Mouse (Mus musculus): ENCODE measurements around the gene Por. TPM values are rescaled to one million over a fixed set of nuclear protein-coding genes. Genes with fewer than 3 reads are reported as not detected.

Por gene
- polyA plus RNA-seq, 1 experiment from 2014 or later, result 63.0 TPM

GRCm38 (mm10) chr5:135723165-135723751, 53.4 kb downstream of the Por start:
- H3K9me3 ChIP-seq (ENCODE audit: control insufficient read depth, low read length), result no peaks in the 10 kb centered on the region
- H3K27me3 ChIP-seq (ENCODE audit: control insufficient read depth, insufficient read depth, low read length), result no peaks in the 10 kb centered on the region
- WGBS, result 82% methylated on average over 3 of the region's 3 CpGs
- no peak overlapping the region for H3K9ac ChIP-seq (ENCODE audit: low read depth, low read length)
- H3K27ac ChIP-seq (ENCODE audit: low read depth, low read length), result no peak overlapping the region
- H3K4me3 ChIP-seq (ENCODE audit: low read depth, low read length), result no peak overlapping the region
- no peak overlapping the region for H3K4me2 ChIP-seq (replicated peaks; ENCODE audit: low read depth, low read length)
- H3K36me3 ChIP-seq (ENCODE audit: control insufficient read depth, insufficient read depth, low read length), result no peaks in the 10 kb centered on the region
- DNase-seq (ENCODE audit: low spot score) (no peak), ATAC-seq (ENCODE audit: low FRiP score) (no peak)
- H3K4me1 ChIP-seq (replicated peaks; ENCODE audit: control insufficient read depth, insufficient read depth, low read length), result peaks cover 28% of the 10 kb centered on the region

GRCm38 (mm10) chr5:135724536-135725322, 54.9 kb downstream of the Por start:
- Histone ChIP-seq H3K9ac (ENCODE audit: low read depth, low read length) (peak overlapping the region; percentile 35), H3K4me1 (replicated peaks; ENCODE audit: control insufficient read depth, insufficient read depth, low read length) (peaks cover 28% of the 10 kb centered on the region), H3K9me3 (ENCODE audit: control insufficient read depth, low read length) (no peaks in the 10 kb centered on the region), H3K4me2 (replicated peaks; ENCODE audit: low read depth, low read length) (peak overlapping the region; percentile 54), H3K27ac (ENCODE audit: low read depth, low read length) (peak overlapping the region; percentile 98), H3K4me3 (ENCODE audit: low read depth, low read length) (no peak overlapping the region), H3K27me3 (ENCODE audit: control insufficient read depth, insufficient read depth, low read length) (no peaks in the 10 kb centered on the region), H3K36me3 (ENCODE audit: control insufficient read depth, insufficient read depth, low read length) (no peaks in the 10 kb centered on the region)
- ATAC-seq (ENCODE audit: low FRiP score), result peak; percentile 88
- peak; percentile 75 for DNase-seq (ENCODE audit: low spot score)
- 4% methylated on average over 9 of the region's 9 CpGs for WGBS

DNA sequence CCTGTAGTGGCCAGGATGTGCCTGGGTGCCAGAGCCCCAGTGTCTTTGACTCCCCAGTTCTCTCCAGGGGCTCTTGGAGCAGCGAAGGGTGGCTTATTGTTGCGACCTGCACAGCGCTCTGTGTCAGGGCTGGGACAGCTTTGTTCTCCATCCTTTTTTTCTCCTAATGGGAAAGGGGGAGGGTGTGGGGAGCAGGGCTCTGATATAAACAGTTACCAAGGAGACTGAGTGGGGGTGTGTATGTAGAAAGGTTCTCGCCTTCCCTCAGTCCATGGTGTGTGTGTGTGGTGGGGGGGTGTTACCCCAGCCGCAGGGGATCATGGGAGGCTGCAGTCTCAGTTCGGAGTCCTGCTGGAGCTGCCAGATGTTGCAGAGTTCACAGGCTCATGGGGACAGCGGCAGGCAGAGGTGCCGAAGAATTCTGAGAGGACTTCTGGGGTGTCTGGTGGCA, 55.6 kb downstream of the Por start:
- Histone ChIP-seq H3K27me3 (ENCODE audit: control insufficient read depth, insufficient read depth, low read length) (no peaks in the 10 kb centered on the region), H3K36me3 (ENCODE audit: control insufficient read depth, insufficient read depth, low read length) (peaks cover 5% of the 10 kb centered on the region; the same call in 1 of the 2 replicates), H3K4me3 (ENCODE audit: low read depth, low read length) (peak overlapping the region; percentile 25), H3K4me2 (replicated peaks; ENCODE audit: low read depth, low read length) (peak overlapping the region; percentile 54), H3K9me3 (ENCODE audit: control insufficient read depth, low read length) (no peaks in the 10 kb centered on the region), H3K4me1 (replicated peaks; ENCODE audit: control insufficient read depth, insufficient read depth, low read length) (peaks cover 28% of the 10 kb centered on the region), H3K27ac (ENCODE audit: low read depth, low read length) (peak overlapping the region; percentile 98), H3K9ac (ENCODE audit: low read depth, low read length) (peak overlapping the region; percentile 35)
- ATAC-seq (ENCODE audit: low FRiP score), result peak; percentile 93
- peak; percentile 83 for DNase-seq (ENCODE audit: low spot score)
- WGBS, result 7% methylated on average over 8 of the region's 8 CpGs

- ATAC-seq (ENCODE audit: low FRiP score), result 0 out of 2 replicates have a peak, but pooled peaks have one; percentile 1
- Histone ChIP-seq H3K9ac (ENCODE audit: low read depth, low read length) (peak overlapping the region; percentile 35), H3K4me3 (ENCODE audit: low read depth, low read length) (peak overlapping the region; percentile 25), H3K4me2 (replicated peaks; ENCODE audit: low read depth, low read length) (peak overlapping the region; percentile 54), H3K27ac (ENCODE audit: low read depth, low read length) (peak overlapping the region; percentile 98), H3K27me3 (ENCODE audit: control insufficient read depth, insufficient read depth, low read length) (no peaks in the 10 kb centered on the region), H3K4me1 (replicated peaks; ENCODE audit: control insufficient read depth, insufficient read depth, low read length) (peaks cover 28% of the 10 kb centered on the region), H3K36me3 (ENCODE audit: control insufficient read depth, insufficient read depth, low read length) (peaks cover 9% of the 10 kb centered on the region; the same call in 1 of the 2 replicates), H3K9me3 (ENCODE audit: control insufficient read depth, low read length) (no peaks in the 10 kb centered on the region)
- WGBS, result 23% methylated on average over 6 of the region's 6 CpGs
- peak; percentile 39 for DNase-seq (ENCODE audit: low spot score)
Observed at GRCm38 (mm10) chr5:135725991-135726390, 56.2 kb downstream of the Por start.

- Histone ChIP-seq H3K4me2 (replicated peaks; ENCODE audit: low read depth, low read length) (peak overlapping the region; percentile 54), H3K9me3 (ENCODE audit: control insufficient read depth, low read length) (no peaks in the 10 kb centered on the region), H3K4me3 (ENCODE audit: low read depth, low read length) (no peak overlapping the region), H3K36me3 (ENCODE audit: control insufficient read depth, insufficient read depth, low read length) (peaks cover 14% of the 10 kb centered on the region), H3K27me3 (ENCODE audit: control insufficient read depth, insufficient read depth, low read length) (no peaks in the 10 kb centered on the region), H3K27ac (ENCODE audit: low read depth, low read length) (peak overlapping the region; percentile 98), H3K9ac (ENCODE audit: low read depth, low read length) (peak overlapping the region; percentile 35), H3K4me1 (replicated peaks; ENCODE audit: control insufficient read depth, insufficient read depth, low read length) (peaks cover 28% of the 10 kb centered on the region)
- ATAC-seq (ENCODE audit: low FRiP score), result no peak
- no peak for DNase-seq (ENCODE audit: low spot score)
- WGBS, result 85% methylated on average over 2 of the region's 2 CpGs
Observed at GRCm38 (mm10) chr5:135726641-135727346, 57.0 kb downstream of the Por start.

- Histone ChIP-seq H3K9ac (ENCODE audit: low read depth, low read length) (no peak overlapping the region), H3K36me3 (ENCODE audit: control insufficient read depth, insufficient read depth, low read length) (peaks cover 14% of the 10 kb centered on the region), H3K4me3 (ENCODE audit: low read depth, low read length) (no peak overlapping the region), H3K4me2 (replicated peaks; ENCODE audit: low read depth, low read length) (no peak overlapping the region), H3K27me3 (ENCODE audit: control insufficient read depth, insufficient read depth, low read length) (no peaks in the 10 kb centered on the region), H3K4me1 (replicated peaks; ENCODE audit: control insufficient read depth, insufficient read depth, low read length) (peaks cover 28% of the 10 kb centered on the region), H3K9me3 (ENCODE audit: control insufficient read depth, low read length) (no peaks in the 10 kb centered on the region), H3K27ac (ENCODE audit: low read depth, low read length) (no peak overlapping the region)
- ATAC-seq (ENCODE audit: low FRiP score) (no peak), DNase-seq (ENCODE audit: low spot score) (no peak)
- 86% methylated on average over 9 of the region's 9 CpGs for WGBS
Observed at GRCm38 (mm10) chr5:135727871-135728270, 58.0 kb downstream of the Por start.

- WGBS, result 93% methylated on average over 13 of the region's 13 CpGs
- H3K4me3 ChIP-seq (ENCODE audit: low read depth, low read length), result no peak overlapping the region
- H3K4me2 ChIP-seq (replicated peaks; ENCODE audit: low read depth, low read length), result no peak overlapping the region
- peaks cover 28% of the 10 kb centered on the region for H3K4me1 ChIP-seq (replicated peaks; ENCODE audit: control insufficient read depth, insufficient read depth, low read length)
- no peak overlapping the region for H3K27ac ChIP-seq (ENCODE audit: low read depth, low read length)
- H3K27me3 ChIP-seq (ENCODE audit: control insufficient read depth, insufficient read depth, low read length), result no peaks in the 10 kb centered on the region
- H3K9ac ChIP-seq (ENCODE audit: low read depth, low read length), result no peak overlapping the region
- ATAC-seq (ENCODE audit: low FRiP score) (no peak), DNase-seq (ENCODE audit: low spot score) (no peak)
- H3K9me3 ChIP-seq (ENCODE audit: control insufficient read depth, low read length), result no peaks in the 10 kb centered on the region
- H3K36me3 ChIP-seq (ENCODE audit: control insufficient read depth, insufficient read depth, low read length), result peaks cover 18% of the 10 kb centered on the region
Observed at GRCm38 (mm10) chr5:135728361-135728760, 58.5 kb downstream of the Por start.

DNA sequence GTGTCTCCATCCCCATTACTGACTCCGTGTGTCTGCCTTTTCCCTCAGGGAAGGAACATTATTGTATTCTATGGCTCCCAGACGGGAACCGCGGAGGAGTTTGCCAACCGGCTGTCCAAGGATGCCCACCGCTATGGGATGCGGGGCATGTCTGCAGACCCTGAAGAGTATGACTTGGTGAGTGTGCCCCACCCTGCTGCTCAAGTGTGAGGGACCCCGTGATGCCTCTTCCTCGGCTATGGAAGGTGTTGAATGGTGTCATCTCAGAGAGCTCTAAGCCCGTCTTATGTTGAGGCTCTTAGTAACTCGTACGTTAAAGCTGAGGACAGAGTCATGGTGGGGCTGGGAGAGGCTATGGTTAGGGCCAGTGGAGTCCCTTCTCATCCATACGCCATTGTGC, 59.5 kb downstream of the Por start:
- no peak overlapping the region for H3K4me3 ChIP-seq (ENCODE audit: low read depth, low read length)

More for the DNA sequence above, 59.5 kb downstream of the Por start:
- H3K4me1 ChIP-seq (replicated peaks; ENCODE audit: control insufficient read depth, insufficient read depth, low read length), result peaks cover 23% of the 10 kb centered on the region
- H3K4me2 ChIP-seq (replicated peaks; ENCODE audit: low read depth, low read length), result no peak overlapping the region
- peaks cover 28% of the 10 kb centered on the region for H3K36me3 ChIP-seq (ENCODE audit: control insufficient read depth, insufficient read depth, low read length)
- no peak overlapping the region for H3K9ac ChIP-seq (ENCODE audit: low read depth, low read length)
- ATAC-seq (ENCODE audit: low FRiP score) (no peak), DNase-seq (ENCODE audit: low spot score) (no peak)
- H3K9me3 ChIP-seq (ENCODE audit: control insufficient read depth, low read length), result no peaks in the 10 kb centered on the region
- 93% methylated on average over 13 of the region's 13 CpGs for WGBS
- H3K27ac ChIP-seq (ENCODE audit: low read depth, low read length), result no peak overlapping the region
- H3K27me3 ChIP-seq (ENCODE audit: control insufficient read depth, insufficient read depth, low read length), result no peaks in the 10 kb centered on the region
